Mouse (Mus musculus): ENCODE results near the gene Pck1.

Gene Pck1

GRCm38 (mm10) chr2:173204671-173205070, 51.8 kb downstream of the Pck1 start:
- ATAC-seq (ENCODE audit: low TSS enrichment) = no peak

GRCm38 (mm10) chr2:173205563-173206099, 52.8 kb downstream of the Pck1 start:
- no peak for ATAC-seq (ENCODE audit: low TSS enrichment)

GRCm38 (mm10) chr2:173207051-173207450, 54.2 kb downstream of the Pck1 start:
- no peak for ATAC-seq (ENCODE audit: low TSS enrichment)

All from frontal cortex, adult (tissue).